Mouse (Mus musculus) cortical plate, adult 2 months (tissue): ENCODE measurements around the gene Six1.

Source experiments
- CTCF ChIP-seq: fragments of 200-500 bp; IDR thresholded peaks from 2 replicates; pipeline ENCODE4 v1.5.1; 2011; ENCODE audit warnings: mild to moderate bottlenecking, control low read depth, low read length; ENCODE audit not compliant: insufficient read depth; ENCODE audit errors: extremely low read depth
- POLR2A ChIP-seq: fragments of 200-500 bp; IDR thresholded peaks from 2 replicates; pipeline ENCODE4 v1.6.1; 2011; ENCODE audit warnings: mild to moderate bottlenecking, low read length, control low read depth; ENCODE audit not compliant: insufficient read depth; ENCODE audit errors: extremely low read depth

DNA sequence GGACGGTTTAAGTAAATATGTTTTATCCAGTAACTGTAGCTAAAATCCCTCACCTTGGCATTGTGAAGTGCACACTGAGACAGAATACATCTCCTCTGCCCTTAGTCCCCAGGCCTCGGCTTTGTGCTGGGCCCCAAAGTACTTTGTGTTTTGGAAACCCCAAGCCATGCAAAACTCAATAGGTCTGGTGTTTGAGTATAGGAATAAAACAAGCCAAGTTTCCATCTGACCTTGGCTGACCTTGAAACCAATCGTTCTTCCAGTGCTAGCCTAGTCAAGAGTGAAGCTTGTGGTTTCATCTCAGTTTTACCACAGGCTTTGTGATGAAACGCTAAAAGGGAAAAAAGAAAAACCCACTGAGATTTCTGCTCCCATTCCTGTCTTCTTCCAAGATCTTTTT is 34.8 kb downstream of the Six1 start:
- no peak for TF ChIP-seq CTCF
- TF ChIP-seq POLR2A: no peak
